Mouse (Mus musculus): ENCODE data around the gene Slc12a7. TPM values are rescaled to one million over a fixed set of nuclear protein-coding genes. Genes with fewer than 3 reads are reported as not detected.

Slc12a7 gene
- polyA plus RNA-seq, 1 experiment from 2014 or later, result 31.3 TPM

DNA sequence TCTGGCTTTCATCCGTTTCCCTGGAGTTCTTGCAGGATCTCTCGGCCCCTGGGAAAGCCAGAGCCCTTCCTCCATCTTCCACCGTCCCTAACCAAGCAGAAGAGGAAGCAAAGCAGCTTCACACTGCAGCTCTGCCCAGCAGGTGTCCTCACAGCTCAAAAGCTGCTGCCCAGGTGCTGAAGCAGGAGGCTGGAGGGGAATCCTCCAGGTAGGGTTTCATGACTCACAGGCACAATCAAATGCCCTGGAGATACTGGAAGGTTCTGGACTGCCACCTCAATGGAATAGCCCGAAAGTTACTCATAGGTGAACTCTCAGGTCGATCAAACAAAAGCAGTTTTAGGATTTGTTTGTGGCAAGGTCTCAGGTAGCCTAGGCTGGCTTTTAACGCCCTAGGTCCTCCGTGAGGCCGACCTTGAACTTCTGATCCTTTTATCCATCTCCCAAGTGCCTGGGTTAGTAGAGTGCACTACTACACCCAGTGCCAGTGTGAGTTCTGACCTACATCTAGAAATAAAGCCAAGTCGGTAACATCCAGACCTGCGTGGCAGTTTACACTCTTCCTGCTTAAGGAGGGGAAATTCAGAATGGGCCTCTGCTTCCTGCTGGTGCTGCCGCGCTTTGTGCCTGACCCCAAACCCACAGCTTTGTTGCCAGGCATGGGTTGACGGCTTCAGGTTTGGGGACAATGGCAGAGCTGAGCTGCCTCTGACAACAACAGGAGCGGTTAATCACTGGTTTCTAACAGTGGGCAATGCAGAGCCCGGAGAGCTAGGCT is 16.0 kb downstream of the Slc12a7 start:
- Histone ChIP-seq H3K9ac (no peak overlapping the region), H3K36me3 (no peaks in the 10 kb centered on the region), H3K27me3 (replicated peaks) (no peaks in the 10 kb centered on the region), H3K4me2 (replicated peaks) (no peak overlapping the region), H3K4me1 (peaks cover 15% of the 10 kb centered on the region; the same call in 1 of the 2 replicates), H3K9me3 (no peaks in the 10 kb centered on the region), H3K27ac (no peak overlapping the region), H3K4me3 (no peak overlapping the region)
- no peak for ATAC-seq (ENCODE audit: low FRiP score, low read depth)
- 41% methylated on average over 15 of the region's 15 CpGs for WGBS

DNA sequence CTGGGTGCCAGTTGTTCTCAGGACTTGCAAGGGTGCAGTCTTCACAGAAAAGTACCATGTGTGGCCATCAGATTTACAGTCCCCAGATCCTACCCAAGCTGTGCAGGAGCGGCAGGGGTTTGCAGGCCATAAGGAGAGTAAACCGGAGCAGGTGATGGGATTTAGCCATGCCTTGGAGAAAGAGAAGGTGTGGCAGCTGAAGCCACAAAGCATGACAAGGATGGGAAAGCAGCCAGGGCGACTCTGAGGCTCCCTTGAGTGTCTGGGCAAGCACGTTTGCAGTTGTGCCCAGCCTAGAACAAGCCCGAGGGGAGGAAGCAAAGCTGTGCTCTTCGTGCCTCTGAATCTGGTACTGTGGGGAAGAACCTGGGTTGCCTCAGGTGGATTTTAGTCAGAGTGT is 17.5 kb downstream of the Slc12a7 start:
- H3K27me3 ChIP-seq (replicated peaks), result no peaks in the 10 kb centered on the region
- H3K9ac ChIP-seq, result no peak overlapping the region
- H3K36me3 ChIP-seq, result no peaks in the 10 kb centered on the region
- H3K27ac ChIP-seq, result no peak overlapping the region
- no peak for ATAC-seq (ENCODE audit: low FRiP score, low read depth)
- peaks cover 11% of the 10 kb centered on the region; the same call in 1 of the 2 replicates for H3K4me1 ChIP-seq
- no peaks in the 10 kb centered on the region for H3K9me3 ChIP-seq
- H3K4me2 ChIP-seq (replicated peaks), result no peak overlapping the region
- H3K4me3 ChIP-seq, result no peak overlapping the region
- 68% methylated on average over 6 of the region's 6 CpGs for WGBS

DNA sequence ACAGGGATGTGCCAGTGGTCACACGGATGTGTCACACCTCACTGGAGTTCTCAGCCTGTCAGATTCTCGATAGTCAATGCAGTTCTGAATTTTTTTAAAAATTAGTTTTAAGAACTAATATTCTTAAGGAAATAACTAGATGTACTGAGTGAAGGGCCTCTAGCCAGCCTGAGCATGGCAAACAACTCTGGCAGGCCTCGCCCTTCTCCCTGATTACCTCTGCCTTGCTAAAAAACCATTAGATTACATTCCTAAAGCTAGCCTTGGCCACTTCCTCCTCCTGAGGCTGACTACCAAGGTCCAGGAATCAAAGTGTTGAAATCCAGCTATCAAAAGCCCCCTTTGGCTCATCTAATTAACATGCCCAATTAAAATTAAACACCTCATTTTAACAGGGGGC is 18.4 kb downstream of the Slc12a7 start:
- Histone ChIP-seq H3K36me3 (no peaks in the 10 kb centered on the region), H3K9ac (no peak overlapping the region), H3K4me3 (no peak overlapping the region), H3K4me2 (replicated peaks) (no peak overlapping the region), H3K27ac (no peak overlapping the region), H3K27me3 (replicated peaks) (no peaks in the 10 kb centered on the region), H3K9me3 (no peaks in the 10 kb centered on the region), H3K4me1 (peaks cover 11% of the 10 kb centered on the region; the same call in 1 of the 2 replicates)
- no peak for ATAC-seq (ENCODE audit: low FRiP score, low read depth)
- WGBS, result 89% methylated on average over 3 of the region's 3 CpGs

- Histone ChIP-seq H3K4me2 (replicated peaks) (no peak overlapping the region), H3K4me3 (no peak overlapping the region), H3K36me3 (no peaks in the 10 kb centered on the region), H3K4me1 (no peaks in the 10 kb centered on the region), H3K27ac (no peak overlapping the region), H3K27me3 (replicated peaks) (no peaks in the 10 kb centered on the region), H3K9ac (no peak overlapping the region), H3K9me3 (no peaks in the 10 kb centered on the region)
- WGBS, result 86% methylated on average over 3 of the region's 3 CpGs
- ATAC-seq (ENCODE audit: low FRiP score, low read depth), result no peak
These were observed 22.9 kb downstream of the Slc12a7 start for GRCm38 (mm10) chr13:73755809-73756208.

- no peaks in the 10 kb centered on the region for H3K27me3 ChIP-seq (replicated peaks)
- no peaks in the 10 kb centered on the region for H3K9me3 ChIP-seq
- no peak overlapping the region for H3K9ac ChIP-seq
- H3K4me1 ChIP-seq, result no peaks in the 10 kb centered on the region
- ATAC-seq (ENCODE audit: low FRiP score, low read depth), result no peak
- no peak overlapping the region for H3K4me3 ChIP-seq
- no peak overlapping the region for H3K4me2 ChIP-seq (replicated peaks)
- WGBS, result 73% methylated on average over 2 of the region's 2 CpGs
- no peak overlapping the region for H3K27ac ChIP-seq
- no peaks in the 10 kb centered on the region for H3K36me3 ChIP-seq
These were observed 24.0 kb downstream of the Slc12a7 start for GRCm38 (mm10) chr13:73756916-73757315.

- ATAC-seq (ENCODE audit: low FRiP score, low read depth), result no peak
- H3K27me3 ChIP-seq (replicated peaks), result no peaks in the 10 kb centered on the region
- H3K9ac ChIP-seq, result no peak overlapping the region
- no peak overlapping the region for H3K4me2 ChIP-seq (replicated peaks)
- no peak overlapping the region for H3K4me3 ChIP-seq
- no peaks in the 10 kb centered on the region for H3K4me1 ChIP-seq
- H3K27ac ChIP-seq, result no peak overlapping the region
- H3K36me3 ChIP-seq, result no peaks in the 10 kb centered on the region
- H3K9me3 ChIP-seq, result no peaks in the 10 kb centered on the region
These were observed 24.5 kb downstream of the Slc12a7 start for GRCm38 (mm10) chr13:73757362-73757761.

DNA sequence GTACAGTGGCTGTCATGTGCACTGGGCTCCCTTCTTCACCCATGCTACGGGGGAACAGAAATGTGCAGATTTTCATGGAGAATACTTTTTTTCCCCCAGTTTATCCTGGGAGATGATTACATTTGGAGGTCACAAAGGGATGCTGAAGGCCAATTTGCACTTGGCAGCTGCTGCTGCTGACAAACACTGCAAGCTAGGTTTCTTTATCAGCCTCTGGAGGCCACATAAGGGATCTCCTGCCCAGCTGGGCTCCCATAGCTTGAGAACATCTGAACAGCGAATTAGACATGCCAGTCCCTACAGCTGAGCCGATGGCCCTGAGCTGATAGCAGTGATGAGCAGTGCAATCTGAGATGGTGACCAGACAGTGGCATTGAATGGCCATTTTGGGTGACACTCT is 26.7 kb downstream of the Slc12a7 start:
- Histone ChIP-seq H3K27me3 (replicated peaks) (no peaks in the 10 kb centered on the region), H3K4me3 (no peak overlapping the region), H3K9ac (no peak overlapping the region), H3K4me2 (replicated peaks) (no peak overlapping the region), H3K27ac (no peak overlapping the region), H3K4me1 (peaks cover 3% of the 10 kb centered on the region; the same call in 1 of the 2 replicates), H3K9me3 (no peaks in the 10 kb centered on the region), H3K36me3 (no peaks in the 10 kb centered on the region)
- 71% methylated on average over 3 of the region's 3 CpGs for WGBS
- ATAC-seq (ENCODE audit: low FRiP score, low read depth), result no peak

- ATAC-seq (ENCODE audit: low FRiP score, low read depth), result no peak
- Histone ChIP-seq H3K4me3 (no peak overlapping the region), H3K9ac (no peak overlapping the region), H3K27ac (no peak overlapping the region), H3K27me3 (replicated peaks) (no peaks in the 10 kb centered on the region), H3K4me1 (peaks cover 8% of the 10 kb centered on the region), H3K36me3 (no peaks in the 10 kb centered on the region), H3K4me2 (replicated peaks) (no peak overlapping the region), H3K9me3 (no peaks in the 10 kb centered on the region)
- 86% methylated on average over 3 of the region's 3 CpGs for WGBS
These were observed 27.2 kb downstream of the Slc12a7 start for GRCm38 (mm10) chr13:73760126-73760525.

- WGBS, result 39% methylated on average over 6 of the region's 6 CpGs
- Histone ChIP-seq H3K9me3 (no peaks in the 10 kb centered on the region), H3K27ac (no peak overlapping the region), H3K36me3 (no peaks in the 10 kb centered on the region), H3K9ac (no peak overlapping the region), H3K4me2 (replicated peaks) (peak overlapping the region; percentile 80), H3K4me3 (peak overlapping the region; percentile 67), H3K4me1 (peaks cover 28% of the 10 kb centered on the region), H3K27me3 (replicated peaks) (no peaks in the 10 kb centered on the region)
- ATAC-seq (ENCODE audit: low FRiP score, low read depth), result peak; percentile 14
These were observed 30.0 kb downstream of the Slc12a7 start for GRCm38 (mm10) chr13:73762938-73763337.

- Histone ChIP-seq H3K4me1 (peaks cover 30% of the 10 kb centered on the region), H3K36me3 (0 out of 2 replicates have a peak, but pooled peaks cover 3% of the 10 kb centered on the region), H3K4me2 (replicated peaks) (peak overlapping the region; percentile 80), H3K4me3 (peak overlapping the region; percentile 67), H3K27me3 (replicated peaks) (no peaks in the 10 kb centered on the region), H3K9ac (peak overlapping the region; percentile 83), H3K9me3 (no peaks in the 10 kb centered on the region), H3K27ac (no peak overlapping the region)
- under 1% methylated on average over 70 of the region's 70 CpGs for WGBS
- peak; percentile 86 for ATAC-seq (ENCODE audit: low FRiP score, low read depth)
These were observed 30.8 kb downstream of the Slc12a7 start for GRCm38 (mm10) chr13:73763439-73764255.

DNA sequence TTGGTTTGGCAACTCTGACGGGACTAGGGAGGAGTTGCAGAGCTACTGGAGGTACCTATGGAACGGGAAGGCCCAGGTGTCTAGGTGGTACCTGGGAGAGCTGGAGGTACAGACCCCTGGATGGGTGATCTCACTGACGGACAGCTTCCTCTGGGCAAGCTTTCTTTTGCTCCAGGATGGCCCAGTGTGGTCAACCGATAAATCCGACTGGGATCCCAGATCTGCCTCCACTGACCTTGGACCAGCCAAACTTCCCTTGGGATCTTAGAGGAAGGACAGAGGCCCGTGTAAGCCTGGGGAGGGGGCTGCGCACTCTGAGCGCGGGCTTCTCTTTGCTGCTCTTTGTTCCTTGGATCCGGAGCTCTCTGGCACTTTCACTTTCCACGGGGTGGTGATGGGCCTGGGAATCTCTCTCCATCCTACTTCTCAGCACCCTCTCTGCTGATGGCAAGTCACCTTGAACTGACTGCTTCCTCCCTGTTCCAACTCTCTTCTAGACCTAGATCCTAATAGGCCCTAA is 31.4 kb downstream of the Slc12a7 start:
- peaks cover 30% of the 10 kb centered on the region for H3K4me1 ChIP-seq

DNA sequence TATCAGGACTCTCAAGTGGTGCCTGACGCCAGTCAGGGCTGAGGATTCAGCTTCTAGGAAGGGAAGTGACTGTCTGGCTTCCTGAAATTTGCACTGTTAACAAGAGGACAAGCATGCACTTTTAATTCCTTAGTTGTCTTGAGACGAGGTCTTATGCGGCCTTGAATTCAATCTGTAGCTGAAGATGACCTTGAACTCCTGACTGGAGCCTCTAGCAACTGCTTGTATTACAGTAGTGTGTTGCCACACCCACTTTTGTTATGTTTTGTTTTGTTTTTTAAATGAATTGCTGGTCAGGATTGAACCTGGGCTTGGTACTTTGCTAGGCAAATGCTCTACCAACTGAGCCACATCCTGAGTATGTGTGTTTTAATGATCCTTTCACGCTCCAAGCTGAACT is 32.5 kb downstream of the Slc12a7 start:
- 71% methylated on average over 4 of the region's 4 CpGs for WGBS
- no peaks in the 10 kb centered on the region for H3K9me3 ChIP-seq
- 0 out of 2 replicates have a peak, but pooled peaks cover 3% of the 10 kb centered on the region for H3K36me3 ChIP-seq
- H3K27ac ChIP-seq, result no peak overlapping the region
- H3K4me3 ChIP-seq, result 0 out of 2 replicates have a peak overlapping the region, but pooled peaks have one; percentile 67
- no peaks in the 10 kb centered on the region for H3K27me3 ChIP-seq (replicated peaks)
- ATAC-seq (ENCODE audit: low FRiP score, low read depth), result no peak
- peak overlapping the region; percentile 80 for H3K4me2 ChIP-seq (replicated peaks)
- peak overlapping the region; percentile 83 for H3K9ac ChIP-seq
- peaks cover 37% of the 10 kb centered on the region for H3K4me1 ChIP-seq

More for the DNA sequence above, 31.4 kb downstream of the Slc12a7 start:
- Histone ChIP-seq H3K36me3 (0 out of 2 replicates have a peak, but pooled peaks cover 3% of the 10 kb centered on the region), H3K27me3 (replicated peaks) (no peaks in the 10 kb centered on the region), H3K4me3 (peak overlapping the region; percentile 67), H3K9me3 (no peaks in the 10 kb centered on the region), H3K9ac (peak overlapping the region; percentile 83), H3K27ac (no peak overlapping the region), H3K4me2 (replicated peaks) (peak overlapping the region; percentile 80)
- 0% methylated on average over 11 of the region's 11 CpGs for WGBS
- ATAC-seq (ENCODE audit: low FRiP score, low read depth), result peak; percentile 27; the same call in 1 of the 2 replicates
